Mouse (Mus musculus): ENCODE data around the gene Fbxl13. TPM values are rescaled to one million over a fixed set of nuclear protein-coding genes. Genes with fewer than 3 reads are reported as not detected.

Fbxl13 gene
- polyA plus RNA-seq, 1 experiment from 2014 or later = 0.46 TPM

- Histone ChIP-seq H3K27ac (no peak overlapping the region), H3K36me3 (ENCODE audit: insufficient read depth, low read length) (no peaks in the 10 kb centered on the region), H3K9ac (ENCODE audit: low read depth, low read length) (no peak overlapping the region), H3K9me3 (replicated peaks; ENCODE audit: low read length) (no peaks in the 10 kb centered on the region), H3K27me3 (ENCODE audit: insufficient read depth, low read length) (no peaks in the 10 kb centered on the region), H3K4me3 (replicated peaks; ENCODE audit: low read depth, low read length) (no peak overlapping the region), H3K4me2 (ENCODE audit: low read length) (no peak overlapping the region), H3K4me1 (replicated peaks; ENCODE audit: insufficient read depth, low read length) (no peaks in the 10 kb centered on the region; the same call in 1 of the 2 replicates)
- DNase-seq (ENCODE audit: low spot score) (no peak), ATAC-seq (replicated peaks; ENCODE audit: low FRiP score, low read depth) (no peak)
- WGBS = 80% methylated on average over 8 of the region's 8 CpGs
- no peak for TF ChIP-seq CTCF (IDR thresholded peaks at IDR 0.05; ENCODE audit: low read depth)
These were observed 140.3 kb downstream of the Fbxl13 start for GRCm38 (mm10) chr5:21505159-21505558.

GRCm38 (mm10) chr5:21502936-21503610, 142.4 kb downstream of the Fbxl13 start:
- WGBS = 74% methylated on average over 13 of the region's 13 CpGs
- H3K27ac ChIP-seq = no peak overlapping the region
- no peak for TF ChIP-seq CTCF (IDR thresholded peaks at IDR 0.05; ENCODE audit: low read depth)
- H3K4me3 ChIP-seq (replicated peaks; ENCODE audit: low read depth, low read length) = no peak overlapping the region
- H3K36me3 ChIP-seq (ENCODE audit: insufficient read depth, low read length) = no peaks in the 10 kb centered on the region
- DNase-seq (ENCODE audit: low spot score) (no peak), ATAC-seq (replicated peaks; ENCODE audit: low FRiP score, low read depth) (peak; percentile 66)
- no peaks in the 10 kb centered on the region; the same call in 1 of the 2 replicates for H3K4me1 ChIP-seq (replicated peaks; ENCODE audit: insufficient read depth, low read length)
- H3K9me3 ChIP-seq (replicated peaks; ENCODE audit: low read length) = no peaks in the 10 kb centered on the region
- no peak overlapping the region for H3K4me2 ChIP-seq (ENCODE audit: low read length)
- no peaks in the 10 kb centered on the region for H3K27me3 ChIP-seq (ENCODE audit: insufficient read depth, low read length)
- H3K9ac ChIP-seq (ENCODE audit: low read depth, low read length) = no peak overlapping the region

DNA sequence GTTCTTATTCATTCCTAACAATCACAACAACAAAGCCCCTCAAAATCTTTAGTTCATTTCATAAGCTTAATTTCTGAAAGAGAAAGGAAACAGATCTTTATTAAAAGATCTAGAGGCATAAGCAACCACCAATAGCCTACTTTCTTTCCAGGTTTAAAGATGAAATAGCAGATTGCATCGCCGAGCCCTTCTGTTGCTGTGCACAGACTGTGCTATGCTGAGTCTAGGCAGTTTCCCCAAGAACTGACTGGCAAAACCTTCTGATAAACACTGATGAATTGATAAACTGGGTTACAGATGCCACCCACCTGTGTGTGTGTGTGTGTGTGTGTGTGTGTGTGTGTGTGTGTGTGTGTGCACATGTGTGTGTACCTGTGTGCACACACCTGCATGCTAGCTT, 144.5 kb downstream of the Fbxl13 start:
- WGBS = 80% methylated on average over 2 of the region's 2 CpGs
- ATAC-seq (replicated peaks; ENCODE audit: low FRiP score, low read depth) = no peak
- DNase-seq (ENCODE audit: low spot score) = no peak
- Histone ChIP-seq H3K4me2 (ENCODE audit: low read length) (no peak overlapping the region), H3K9me3 (replicated peaks; ENCODE audit: low read length) (no peaks in the 10 kb centered on the region), H3K27me3 (ENCODE audit: insufficient read depth, low read length) (no peaks in the 10 kb centered on the region), H3K9ac (ENCODE audit: low read depth, low read length) (no peak overlapping the region), H3K36me3 (ENCODE audit: insufficient read depth, low read length) (no peaks in the 10 kb centered on the region), H3K4me3 (replicated peaks; ENCODE audit: low read depth, low read length) (no peak overlapping the region), H3K27ac (no peak overlapping the region), H3K4me1 (replicated peaks; ENCODE audit: insufficient read depth, low read length) (no peaks in the 10 kb centered on the region; the same call in 1 of the 2 replicates)
- TF ChIP-seq CTCF (IDR thresholded peaks at IDR 0.05; ENCODE audit: low read depth) = no peak

DNA sequence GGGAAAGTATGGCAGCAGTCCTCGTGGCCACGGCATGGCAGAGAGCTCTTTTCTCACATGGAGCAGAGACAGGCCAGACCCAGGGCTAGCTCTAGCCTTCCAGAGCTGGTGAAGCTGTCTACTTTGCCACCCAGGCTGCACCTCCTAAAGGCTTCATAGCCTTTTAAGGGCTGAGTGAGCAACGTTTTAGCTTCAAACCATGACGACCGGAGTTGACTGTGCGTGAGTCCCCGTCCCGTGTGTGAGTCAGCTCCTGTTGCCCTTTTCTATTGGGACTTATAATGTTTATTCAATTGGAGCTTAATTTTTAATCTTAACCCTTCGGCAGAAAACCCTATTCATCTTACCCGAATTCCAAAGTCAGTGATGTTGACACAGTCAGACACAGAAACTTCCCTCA, 145.3 kb downstream of the Fbxl13 start:
- no peak overlapping the region for H3K4me3 ChIP-seq (replicated peaks; ENCODE audit: low read depth, low read length)
- no peak overlapping the region for H3K9ac ChIP-seq (ENCODE audit: low read depth, low read length)

GRCm38 (mm10) chr5:21498925-21499324, 146.5 kb downstream of the Fbxl13 start:
- H3K4me2 ChIP-seq (ENCODE audit: low read length) = no peak overlapping the region
- H3K27ac ChIP-seq = no peak overlapping the region
- WGBS = 64% methylated on average over 11 of the region's 11 CpGs
- ATAC-seq (replicated peaks; ENCODE audit: low FRiP score, low read depth) (no peak), DNase-seq (ENCODE audit: low spot score) (no peak)
- H3K4me1 ChIP-seq (replicated peaks; ENCODE audit: insufficient read depth, low read length) = no peaks in the 10 kb centered on the region; the same call in 1 of the 2 replicates
- no peaks in the 10 kb centered on the region for H3K36me3 ChIP-seq (ENCODE audit: insufficient read depth, low read length)
- H3K9ac ChIP-seq (ENCODE audit: low read depth, low read length) = no peak overlapping the region
- no peak for TF ChIP-seq CTCF (IDR thresholded peaks at IDR 0.05; ENCODE audit: low read depth)
- no peak overlapping the region for H3K4me3 ChIP-seq (replicated peaks; ENCODE audit: low read depth, low read length)
- no peaks in the 10 kb centered on the region for H3K27me3 ChIP-seq (ENCODE audit: insufficient read depth, low read length)
- H3K9me3 ChIP-seq (replicated peaks; ENCODE audit: low read length) = no peaks in the 10 kb centered on the region

More for the DNA sequence above, 145.3 kb downstream of the Fbxl13 start:
- no peak for TF ChIP-seq CTCF (IDR thresholded peaks at IDR 0.05; ENCODE audit: low read depth)
- no peak overlapping the region for H3K4me2 ChIP-seq (ENCODE audit: low read length)
- no peaks in the 10 kb centered on the region; the same call in 1 of the 2 replicates for H3K4me1 ChIP-seq (replicated peaks; ENCODE audit: insufficient read depth, low read length)
- WGBS = 55% methylated on average over 10 of the region's 10 CpGs
- ATAC-seq (replicated peaks; ENCODE audit: low FRiP score, low read depth) (no peak), DNase-seq (ENCODE audit: low spot score) (no peak)
- no peaks in the 10 kb centered on the region for H3K9me3 ChIP-seq (replicated peaks; ENCODE audit: low read length)
- no peak overlapping the region for H3K27ac ChIP-seq
- H3K27me3 ChIP-seq (ENCODE audit: insufficient read depth, low read length) = no peaks in the 10 kb centered on the region
- no peaks in the 10 kb centered on the region for H3K36me3 ChIP-seq (ENCODE audit: insufficient read depth, low read length)

DNA sequence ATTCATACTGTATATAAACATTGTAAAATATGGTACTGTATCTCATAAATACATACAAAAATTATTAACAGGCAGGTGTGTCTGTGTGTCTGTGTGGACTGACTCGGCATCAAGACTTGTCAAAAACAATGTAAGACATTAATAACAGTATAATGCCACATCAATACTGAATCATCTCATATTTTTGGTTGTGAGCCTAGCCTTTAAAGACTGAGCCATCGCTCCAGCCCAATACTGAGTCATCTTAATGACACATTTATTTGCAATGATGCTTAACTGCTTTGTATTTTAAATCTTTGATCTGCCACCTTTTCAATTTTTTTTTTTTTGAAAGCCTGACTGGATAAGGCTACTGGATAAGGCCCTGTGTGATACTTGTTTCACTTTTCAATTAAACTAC, 146.9 kb downstream of the Fbxl13 start:
- DNase-seq (ENCODE audit: low spot score) (no peak), ATAC-seq (replicated peaks; ENCODE audit: low FRiP score, low read depth) (no peak)
- no peaks in the 10 kb centered on the region for H3K27me3 ChIP-seq (ENCODE audit: insufficient read depth, low read length)
- H3K36me3 ChIP-seq (ENCODE audit: insufficient read depth, low read length) = no peaks in the 10 kb centered on the region
- no peak overlapping the region for H3K27ac ChIP-seq
- no peaks in the 10 kb centered on the region for H3K9me3 ChIP-seq (replicated peaks; ENCODE audit: low read length)
- H3K4me1 ChIP-seq (replicated peaks; ENCODE audit: insufficient read depth, low read length) = no peaks in the 10 kb centered on the region; the same call in 1 of the 2 replicates
- no peak overlapping the region for H3K4me3 ChIP-seq (replicated peaks; ENCODE audit: low read depth, low read length)
- no peak for TF ChIP-seq CTCF (IDR thresholded peaks at IDR 0.05; ENCODE audit: low read depth)
- H3K9ac ChIP-seq (ENCODE audit: low read depth, low read length) = no peak overlapping the region
- H3K4me2 ChIP-seq (ENCODE audit: low read length) = no peak overlapping the region
- 93% methylated on average over 2 of the region's 2 CpGs for WGBS

Measured in kidney, postnatal 0 days (tissue).